Mouse (Mus musculus) liver, adult (tissue): ENCODE data around the gene Mtf1.

Experiments
- GATA4 ChIP-seq: IDR thresholded peaks from 2 replicates; pipeline ENCODE4 v1.6.1; 2014; ENCODE audit warnings: mild to moderate bottlenecking, low read length; ENCODE audit not compliant: insufficient replicate concordance

Mtf1 gene

DNA sequence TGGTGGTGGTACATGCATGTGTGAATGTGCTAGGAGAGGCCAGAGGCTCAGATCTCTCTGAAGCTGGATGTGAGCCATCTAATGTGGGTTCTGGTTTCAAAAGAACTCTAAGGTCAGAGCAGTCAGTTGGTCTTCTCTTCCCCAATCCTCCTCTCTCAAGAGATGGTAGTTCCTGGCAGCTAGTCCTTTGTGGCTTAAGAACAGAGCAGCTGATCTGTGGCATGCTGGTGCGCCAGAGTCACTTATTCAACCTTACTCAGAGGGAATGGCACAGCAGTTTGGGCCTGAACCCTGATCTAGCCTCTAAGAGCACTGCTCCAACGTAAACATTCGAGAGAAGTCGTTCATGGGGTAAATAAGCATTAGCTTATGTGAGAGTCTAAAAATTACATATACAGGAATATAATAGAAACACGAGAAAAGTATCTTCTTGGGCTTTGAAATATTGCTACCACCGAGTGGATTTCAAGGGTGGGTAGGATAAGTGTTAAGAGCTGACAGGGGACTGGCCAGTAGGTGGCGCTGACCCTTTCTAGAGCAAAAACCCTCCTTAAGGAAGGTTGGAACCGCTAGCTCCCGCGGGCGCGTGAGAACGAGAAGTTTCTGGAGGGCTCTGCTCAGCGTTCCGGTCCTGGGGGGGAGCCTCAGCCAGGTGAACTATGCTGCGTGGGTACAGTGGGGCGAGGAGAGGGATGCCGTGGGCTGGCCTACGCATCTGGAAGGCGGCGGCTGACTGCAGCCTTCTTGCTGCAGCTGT, at the start of gene Mtf1:
Mtf1 (plus strand) TSS at position 553 of the 757 bp plus-strand sequence.
- TF ChIP-seq GATA4: no peak

DNA sequence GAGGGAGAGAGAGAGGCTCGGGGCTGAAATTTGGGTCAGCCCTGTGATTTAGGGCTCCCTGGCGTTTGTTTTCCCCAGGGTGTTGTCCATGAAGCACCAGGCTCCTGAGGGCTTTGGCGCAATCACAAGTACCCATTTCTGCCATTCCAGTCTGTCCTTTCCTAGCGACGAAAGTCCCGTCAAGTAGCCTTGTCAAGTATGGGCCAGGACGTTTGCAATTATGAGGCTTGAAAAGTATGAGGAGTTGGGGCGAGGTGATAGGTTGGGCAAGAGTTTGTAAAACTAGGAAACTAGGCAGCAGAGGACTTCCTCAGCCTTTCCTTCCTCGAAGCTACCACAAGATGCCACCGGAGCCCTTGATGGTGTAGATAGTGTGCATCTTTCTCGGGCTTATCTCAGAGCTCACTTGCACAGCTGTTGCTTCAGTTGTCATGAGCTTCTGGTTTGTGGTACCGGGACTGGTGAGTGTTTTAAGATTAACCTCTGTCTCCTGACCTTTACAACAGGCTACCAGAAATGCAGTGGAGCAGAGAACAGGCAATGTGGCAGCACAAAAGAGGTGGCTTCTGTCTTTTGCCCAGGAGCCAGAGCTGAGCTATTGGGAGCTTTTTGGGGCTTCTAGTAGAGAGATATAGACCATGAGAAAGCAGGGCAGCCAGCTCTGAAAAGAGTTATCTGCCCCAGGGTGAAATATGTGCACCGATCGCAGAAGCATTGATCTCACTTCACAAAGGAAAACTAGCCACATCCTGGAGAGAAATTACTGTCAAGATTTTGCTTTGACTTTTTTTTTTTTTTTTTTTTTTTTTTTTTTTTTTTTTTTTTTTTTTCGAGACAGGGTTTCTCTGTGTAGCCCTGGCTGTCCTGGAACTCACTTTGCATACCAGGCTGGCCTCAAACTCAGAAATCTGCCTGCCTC, 49.4 kb upstream of the Mtf1 start:
- TF ChIP-seq GATA4: no peak; the same call in 1 of the 2 replicates

DNA sequence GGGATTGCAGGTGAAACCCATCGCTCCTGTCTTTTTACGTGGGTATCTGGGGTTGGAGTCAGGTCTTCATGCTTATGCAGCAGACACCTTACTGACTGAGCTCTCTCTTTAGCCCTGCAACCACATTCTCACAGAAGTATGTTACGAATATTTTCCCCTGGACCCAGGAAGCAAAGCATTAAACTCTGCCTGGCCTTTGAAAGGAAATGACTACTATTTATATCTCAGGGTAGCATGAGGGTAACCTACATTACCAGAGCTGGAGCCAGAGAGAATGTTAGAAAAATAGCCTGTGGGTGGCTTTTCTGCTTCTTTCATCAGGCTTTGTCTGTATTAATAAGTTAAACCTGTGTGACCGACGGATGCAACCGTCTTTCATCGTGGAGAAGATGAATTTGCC, 46.4 kb upstream of the Mtf1 start:
- no peak for TF ChIP-seq GATA4

DNA sequence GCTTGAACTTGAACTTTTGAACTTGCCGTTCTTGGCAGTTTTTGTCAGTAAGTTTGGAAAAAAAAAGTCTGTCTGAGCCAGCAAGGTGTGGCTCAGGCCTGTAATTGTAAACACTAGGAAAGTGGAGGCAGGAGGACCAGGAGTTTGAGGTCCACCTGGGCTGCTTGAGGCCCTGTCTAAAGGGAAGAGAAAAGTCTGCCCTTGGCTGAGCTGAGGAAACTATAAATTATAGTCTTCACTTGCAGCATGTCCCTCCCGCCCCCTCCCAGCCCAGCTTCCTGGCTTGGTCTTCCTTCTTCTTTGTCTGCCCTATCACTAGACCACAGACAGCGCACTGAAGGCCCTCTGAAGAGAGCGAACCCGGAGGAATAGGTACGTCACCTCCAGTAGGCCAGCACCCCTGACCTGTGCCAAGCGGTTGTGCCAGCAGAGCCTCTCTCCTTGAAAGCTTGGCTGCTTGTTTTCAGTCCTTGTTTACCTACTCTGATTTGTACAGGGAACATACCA, 42.5 kb upstream of the Mtf1 start:
- peak; percentile 39; the same call in 1 of the 2 replicates for TF ChIP-seq GATA4

DNA sequence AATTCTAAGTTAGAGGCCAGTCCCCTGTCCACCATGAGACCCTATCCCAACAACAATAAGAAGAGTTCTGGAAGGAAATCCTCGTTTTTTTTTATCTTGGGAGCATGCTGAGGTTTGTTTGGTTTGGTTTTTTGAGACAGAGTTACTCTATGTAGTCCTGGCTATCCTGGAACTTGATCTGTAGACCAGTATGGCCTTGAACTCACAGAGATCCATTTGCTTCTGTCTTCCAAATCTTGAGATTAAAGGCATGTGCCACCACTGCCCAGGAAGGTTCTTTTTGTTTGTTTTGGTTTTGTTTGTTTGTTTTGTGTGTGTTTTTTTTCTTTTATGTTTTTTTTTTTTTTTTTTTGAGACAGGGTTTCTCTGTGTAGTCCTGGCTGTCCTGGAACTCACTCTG, 40.7 kb upstream of the Mtf1 start:
- TF ChIP-seq GATA4: no peak

DNA sequence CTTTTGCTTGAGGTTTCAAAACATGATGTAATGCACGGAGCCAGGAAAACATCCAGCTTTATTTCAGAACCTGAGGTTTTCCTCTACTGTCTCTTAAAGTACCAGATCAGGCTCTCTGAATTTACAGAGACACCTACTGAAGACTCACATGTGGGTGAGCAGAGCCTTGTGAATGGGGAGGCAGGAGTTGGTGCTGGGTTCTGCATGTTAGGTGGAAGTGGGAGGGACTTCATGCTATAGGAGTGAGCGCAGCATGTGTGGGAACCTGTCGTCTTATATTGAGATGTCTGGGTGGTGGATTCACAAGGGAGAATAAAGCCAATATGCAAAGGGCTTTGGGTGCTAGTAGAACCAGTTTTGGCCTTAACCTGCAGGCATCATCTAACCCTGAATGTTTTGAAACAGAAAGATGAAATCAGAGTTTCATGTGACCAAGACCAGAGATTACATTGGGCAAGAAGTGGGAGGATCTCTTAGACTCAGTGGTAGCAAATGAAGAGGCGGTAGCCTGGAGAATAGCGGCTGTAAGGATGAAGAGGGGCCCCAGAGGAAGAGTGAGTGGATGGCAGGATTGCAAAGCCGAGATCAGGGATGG, 38.9 kb upstream of the Mtf1 start:
- TF ChIP-seq GATA4: no peak

DNA sequence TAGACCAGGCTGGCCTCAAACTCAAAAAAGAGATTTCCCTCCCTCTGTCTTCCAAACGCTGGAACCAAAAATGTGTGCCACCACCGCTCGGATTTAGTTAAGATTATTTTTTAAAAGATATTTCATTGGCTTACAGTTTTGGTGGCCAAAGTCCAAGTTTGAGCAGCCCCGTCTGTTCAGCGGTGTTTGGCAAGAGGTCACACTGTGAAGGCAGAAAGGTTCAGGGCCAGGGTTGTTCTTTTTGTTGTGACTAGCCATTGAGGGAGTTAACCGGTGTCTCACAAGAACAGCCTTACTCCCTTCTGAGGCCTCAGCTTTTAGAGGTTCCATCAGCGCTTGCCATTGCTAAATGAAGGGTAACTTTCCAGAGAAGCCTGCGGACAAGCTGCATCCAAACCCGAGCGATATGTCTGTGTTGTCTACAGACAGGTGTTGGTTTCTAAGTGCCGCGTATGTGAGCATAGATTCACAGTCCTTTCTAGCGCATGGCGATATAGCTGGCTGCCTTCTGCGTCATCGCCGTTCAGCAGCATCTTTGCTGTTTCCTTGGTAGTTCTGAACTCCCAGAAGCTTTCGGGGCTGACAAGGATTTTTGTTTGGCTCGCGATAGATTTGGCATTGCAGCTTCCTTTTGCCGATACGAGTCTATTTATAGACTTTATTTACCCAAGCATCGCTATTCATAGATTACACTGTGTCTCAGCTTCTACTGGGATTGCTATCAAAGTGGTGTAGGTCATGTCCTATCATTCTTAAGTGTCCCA, 35.9 kb upstream of the Mtf1 start:
- TF ChIP-seq GATA4: peak; percentile 86; the same call in 1 of the 2 replicates

DNA sequence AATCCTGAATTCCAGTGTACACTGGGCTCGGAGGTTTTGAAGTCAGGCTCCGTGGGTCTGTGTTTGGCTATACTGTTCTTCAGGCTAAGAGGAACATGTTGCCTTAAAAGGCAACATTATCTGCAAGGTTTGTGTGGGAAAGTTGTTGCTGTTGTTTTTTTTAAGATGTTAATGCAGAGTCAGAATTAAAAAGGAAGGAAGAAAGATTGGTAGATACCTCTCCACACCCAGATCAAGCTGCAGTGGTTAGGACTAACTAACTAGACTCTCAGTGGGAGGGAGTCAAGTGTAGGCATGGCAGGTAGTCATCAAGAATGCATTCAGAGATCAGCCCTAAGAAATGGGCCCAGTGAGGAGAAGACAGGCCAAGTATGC, 35.4 kb upstream of the Mtf1 start:
- no peak for TF ChIP-seq GATA4

DNA sequence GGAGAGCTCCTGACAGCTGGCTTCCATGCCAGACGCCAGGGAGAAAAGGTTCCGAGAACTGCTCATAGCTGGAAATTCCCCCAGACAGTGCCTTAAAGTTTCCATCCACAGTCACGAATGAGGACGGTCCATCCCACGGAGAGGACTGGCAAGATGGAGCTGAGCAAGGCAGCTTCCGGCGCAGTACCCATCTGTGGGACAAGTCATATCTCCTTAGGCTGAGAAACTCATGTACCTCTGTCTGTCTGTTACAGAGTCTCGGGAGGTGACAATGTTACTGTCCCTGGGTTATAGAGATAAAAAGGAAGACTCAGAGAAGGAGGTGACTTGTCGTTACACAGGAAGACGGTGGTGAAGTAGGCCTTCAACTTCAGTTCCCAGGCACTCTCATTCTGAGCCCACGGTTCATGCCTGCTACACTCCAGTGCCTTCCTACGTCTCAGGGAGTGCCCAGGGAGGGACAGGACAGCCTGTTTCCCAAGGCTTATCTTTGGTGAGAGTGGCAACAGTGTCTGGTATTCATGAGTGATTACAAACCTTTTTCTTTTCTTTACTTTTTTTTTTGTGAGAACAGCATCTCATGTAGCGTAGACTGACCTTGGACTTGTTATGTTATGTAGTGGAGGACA, 32.8 kb upstream of the Mtf1 start:
- TF ChIP-seq GATA4: no peak

DNA sequence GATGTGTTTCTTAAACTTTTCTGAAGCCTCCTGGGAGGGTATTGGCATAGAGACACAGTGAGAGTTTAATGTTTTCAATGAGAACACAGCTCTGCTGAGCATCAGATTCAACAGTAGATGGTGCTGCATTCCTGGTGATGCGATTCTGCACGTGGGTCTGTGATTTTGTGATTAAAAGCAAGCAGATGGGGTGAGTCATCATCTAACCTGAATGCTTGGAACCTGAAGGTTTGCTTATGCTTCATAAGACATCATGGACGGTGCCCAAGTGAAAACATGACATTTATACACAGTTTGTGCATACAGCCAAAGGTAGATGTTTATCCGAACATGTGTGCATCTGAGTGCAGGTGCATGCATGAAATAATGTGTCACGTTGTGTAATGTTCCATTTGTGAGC, 31.3 kb upstream of the Mtf1 start:
- no peak for TF ChIP-seq GATA4

DNA sequence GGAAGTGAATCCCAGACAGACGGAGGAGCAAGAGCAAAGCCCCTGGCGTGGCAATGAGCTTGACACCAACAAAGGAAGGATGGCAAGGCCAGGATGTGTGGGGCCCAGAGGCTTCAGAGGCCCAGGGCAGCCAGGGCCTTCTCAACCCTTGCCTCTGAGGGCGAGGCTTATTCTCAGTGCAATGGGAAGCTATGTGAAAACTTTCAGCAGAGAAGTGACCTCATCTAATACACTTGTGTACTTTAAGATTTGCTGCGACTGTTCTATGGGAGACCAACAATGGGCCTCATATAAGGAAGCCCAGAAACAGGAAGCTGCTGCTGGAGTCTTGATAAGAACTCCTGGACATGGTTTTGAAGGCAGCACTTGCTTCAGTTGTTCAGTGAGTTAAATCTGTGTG, 29.8 kb upstream of the Mtf1 start:
- peak; percentile 73; the same call in 1 of the 2 replicates for TF ChIP-seq GATA4

DNA sequence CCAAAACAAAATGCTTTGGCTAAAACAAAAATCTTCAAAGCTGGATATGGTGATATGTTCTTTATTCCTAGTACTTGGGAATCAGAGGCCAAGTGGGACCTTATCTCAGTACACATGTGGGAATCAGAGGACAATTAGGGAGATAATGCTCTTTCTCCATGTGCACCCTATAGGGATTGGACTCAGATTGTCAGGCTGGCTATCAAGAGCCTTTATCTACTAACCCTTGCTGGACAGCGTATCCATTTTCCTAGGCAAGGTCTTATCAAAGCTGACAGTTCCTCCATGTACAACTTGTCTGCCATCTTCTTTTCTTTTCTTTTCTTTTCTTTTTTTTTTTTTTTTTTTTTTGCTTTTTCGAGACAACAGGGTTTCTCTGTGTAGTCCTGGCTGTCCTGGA, 28.5 kb upstream of the Mtf1 start:
- no peak for TF ChIP-seq GATA4

DNA sequence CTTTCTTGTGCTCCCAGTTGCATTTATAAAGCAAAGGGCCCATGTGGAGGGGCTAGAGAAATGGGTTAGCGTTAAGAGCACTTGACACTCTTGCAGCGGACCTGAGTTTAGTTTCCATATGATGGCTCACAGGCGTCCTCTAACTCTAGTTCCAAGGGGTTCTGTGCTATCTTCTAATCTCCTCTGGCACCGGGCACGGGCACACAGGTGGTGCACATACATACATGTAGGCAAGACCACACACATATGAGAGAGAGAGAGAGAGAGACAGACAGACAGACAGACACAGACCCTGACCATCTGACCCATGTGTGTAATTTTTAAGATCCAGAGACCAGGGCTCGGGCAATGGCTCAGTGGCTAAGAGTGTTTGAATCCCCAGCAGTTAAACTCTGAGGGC, 27.9 kb upstream of the Mtf1 start:
- TF ChIP-seq GATA4: no peak

DNA sequence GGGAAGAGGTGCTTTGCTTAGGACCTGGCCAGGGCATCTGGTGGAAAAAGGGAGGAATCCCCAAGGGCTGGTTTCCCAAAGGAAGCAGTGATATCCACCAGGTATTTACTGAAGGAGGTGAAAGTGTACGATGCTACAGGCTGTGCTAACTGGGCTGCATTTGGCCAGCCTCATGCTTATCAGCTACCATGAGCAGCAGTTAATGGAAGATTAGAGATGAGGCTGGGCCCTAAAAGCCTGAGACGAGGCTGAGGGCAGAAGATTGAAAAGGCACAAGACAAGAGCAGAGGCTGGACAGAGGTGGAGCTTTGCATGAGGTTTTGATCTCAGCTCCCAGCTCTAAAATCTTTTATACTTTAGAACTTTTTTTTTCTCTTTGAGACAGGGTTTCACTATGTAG, 27.5 kb upstream of the Mtf1 start:
- TF ChIP-seq GATA4: no peak

DNA sequence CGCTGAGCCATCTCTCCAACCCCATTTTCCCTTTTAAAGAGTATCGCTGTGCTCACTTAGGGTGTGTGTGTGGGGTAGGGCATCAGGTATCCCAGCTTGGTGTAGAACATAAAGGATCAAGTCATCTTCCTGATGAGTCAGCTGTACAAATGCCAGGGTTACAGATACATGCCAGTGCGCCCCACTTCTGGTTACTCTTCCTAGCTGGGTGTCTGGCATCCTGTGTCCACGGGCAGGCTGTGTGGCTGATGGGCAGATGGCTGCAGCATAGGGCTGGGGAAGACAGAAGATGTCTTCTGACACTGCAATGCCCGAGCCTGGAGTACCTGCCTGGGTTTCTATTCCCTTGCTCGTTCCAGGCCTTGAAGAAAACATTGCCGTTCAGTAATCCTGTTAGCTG, 20.5 kb upstream of the Mtf1 start:
- TF ChIP-seq GATA4: no peak

DNA sequence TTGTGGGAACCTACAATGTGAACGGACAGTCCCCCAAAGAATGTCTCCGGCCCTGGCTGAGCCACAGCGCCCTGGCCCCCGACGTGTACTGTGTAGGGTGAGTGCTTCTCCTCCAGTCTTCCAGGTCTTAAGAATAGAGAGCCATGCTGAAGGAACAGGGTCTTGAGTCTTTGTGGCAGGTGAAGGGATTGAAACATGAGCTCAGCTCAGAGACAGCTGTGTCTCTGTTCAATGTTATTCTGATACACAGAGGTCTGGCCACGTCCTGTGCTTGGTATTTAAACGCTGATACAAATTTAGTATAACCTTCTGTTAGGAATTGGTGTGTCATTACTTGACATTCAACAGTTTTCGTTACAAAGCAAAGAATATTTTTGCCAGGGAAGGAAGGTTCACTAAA, 19.5 kb upstream of the Mtf1 start:
- TF ChIP-seq GATA4: no peak
